Mouse (Mus musculus) layer of hippocampus, adult 8-10 months (tissue): ENCODE data around the gene Sema6c. TPM values are rescaled to one million over a fixed set of nuclear protein-coding genes. Genes with fewer than 3 reads are reported as not detected.

Source experiments
- DNase-seq, 2 experiments: peaks; one replicate each; pipeline ENCODE4 v3.0.0; 2022; ENCODE audit warnings: low spot score in 2 of 2
- total RNA-seq, 4 experiments: library from RNA; stranded (reverse); gene quantifications; 2 replicates each; pipeline ENCODE4 v1.2.4; 2022

The Sema6c gene
- total RNA-seq, 4 experiments from 2014 or later = 27.1 to 36.4 (median 30.9) TPM

GRCm38 (mm10) chr3:95141952-95142616, 18.2 kb upstream of the Sema6c start, which contains the start of gene Tnfaip8l2:
Gene Tnfaip8l2 (minus strand): TSS chr3:95142360.
- no peak for DNase-seq

GRCm38 (mm10) chr3:95142617-95143011, 17.6 kb upstream of the Sema6c start:
- peak; percentile 70 to 89 for DNase-seq

GRCm38 (mm10) chr3:95147924-95148323, 12.3 kb upstream of the Sema6c start:
- no peak for DNase-seq

DNA sequence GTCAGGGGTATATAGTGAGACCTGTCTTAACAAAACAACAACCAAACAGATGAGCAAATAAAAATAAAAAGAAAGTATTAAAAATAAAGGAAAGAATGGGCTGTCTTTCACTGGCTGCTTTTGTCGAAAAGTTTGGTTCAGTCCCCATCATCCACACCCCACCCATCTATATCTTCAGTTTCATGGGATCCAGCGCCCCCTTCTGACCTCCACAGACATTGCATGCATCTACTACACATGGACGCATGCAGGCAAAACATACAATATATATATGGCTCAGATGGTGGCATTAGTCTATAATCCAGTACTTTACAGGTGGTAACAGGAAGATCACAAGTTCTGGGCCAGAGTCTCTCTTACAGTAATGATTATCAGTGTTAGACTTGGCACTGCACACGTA, 6.4 kb upstream of the Sema6c start:
- DNase-seq = no peak

- no peak for DNase-seq
These were observed 708 bp upstream of the Sema6c start for GRCm38 (mm10) chr3:95159511-95159986.

- no peak for DNase-seq
These were observed 839 bp downstream of the Sema6c start for GRCm38 (mm10) chr3:95161041-95161551.

DNA sequence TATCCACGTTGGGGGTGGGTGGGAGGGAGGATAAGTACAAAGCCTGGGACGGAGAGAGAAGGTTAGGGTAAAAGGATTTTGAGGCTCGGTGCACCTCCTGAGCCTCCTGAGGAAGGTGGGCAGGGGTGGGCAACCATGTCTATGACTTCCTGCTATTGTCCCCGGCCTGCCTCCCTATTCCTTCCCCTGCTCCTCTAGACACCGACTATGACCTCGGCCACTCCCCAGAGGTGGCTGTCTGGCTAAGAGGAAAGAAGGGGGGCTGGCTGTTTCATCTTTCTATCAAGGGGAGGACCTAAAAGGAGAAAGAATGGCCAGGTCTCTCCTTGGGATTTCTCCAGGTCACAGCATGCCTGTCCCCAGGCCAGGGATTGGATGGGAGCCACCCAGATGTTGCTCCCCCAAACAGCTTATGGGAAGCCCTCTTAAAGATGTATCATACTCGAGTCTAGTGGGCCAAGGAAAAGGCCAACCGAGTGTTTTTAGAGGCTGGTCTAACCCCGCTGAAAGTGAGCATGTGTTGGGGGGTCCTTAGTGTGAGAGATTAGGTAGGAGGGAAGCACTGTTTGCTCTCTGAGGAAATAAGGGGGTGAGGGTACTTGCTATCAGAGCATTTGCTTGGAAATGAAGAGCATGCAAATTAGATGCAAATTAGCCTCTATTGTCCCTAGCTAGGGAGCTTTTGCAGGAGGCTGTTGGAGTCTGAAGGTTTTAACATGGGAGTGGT, 1.5 kb downstream of the Sema6c start:
- no peak for DNase-seq

- no peak for DNase-seq
These were observed 2.0 kb downstream of the Sema6c start for GRCm38 (mm10) chr3:95162345-95162628.

DNA sequence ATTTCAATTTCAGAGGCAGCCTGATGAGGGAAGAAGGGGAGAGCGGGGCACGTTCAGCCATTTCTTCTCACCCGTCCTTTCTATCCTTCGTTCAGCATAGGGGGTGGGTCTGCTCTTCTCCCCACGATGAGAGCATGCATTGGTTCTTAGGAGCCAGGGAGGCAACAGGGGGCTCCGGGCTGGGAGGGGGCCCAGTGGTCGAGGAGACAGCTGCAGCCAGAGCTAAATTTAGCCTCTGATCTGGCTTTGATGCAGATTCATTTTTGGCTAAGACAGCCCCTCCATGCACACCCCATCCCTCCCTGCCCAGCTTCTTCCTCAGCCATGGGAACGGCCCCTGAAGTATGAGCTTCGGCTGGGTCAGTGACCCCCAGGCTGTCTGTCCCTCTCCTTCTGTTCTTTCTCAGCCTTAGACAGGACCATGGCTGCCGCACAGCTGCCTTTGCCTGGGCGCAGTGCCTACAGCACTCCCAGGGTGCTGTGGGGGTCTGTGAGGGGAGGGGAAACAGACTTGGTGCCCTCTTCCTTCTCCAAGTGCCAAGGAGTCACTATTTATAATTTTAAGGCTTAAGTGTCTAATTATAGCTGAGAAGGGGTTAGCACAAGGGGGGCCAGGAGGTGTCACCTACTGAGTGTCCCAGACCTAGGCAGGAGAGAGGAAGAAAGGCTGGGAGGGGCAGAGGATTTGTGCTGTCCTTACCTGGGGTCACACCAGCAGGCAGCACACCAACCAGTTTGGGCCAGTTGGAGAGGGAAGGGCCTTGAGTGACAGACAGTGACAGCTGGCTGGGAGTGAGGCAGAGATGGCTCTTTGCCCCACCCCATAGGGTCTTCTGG, 3.4 kb downstream of the Sema6c start:
- no peak for DNase-seq

DNA sequence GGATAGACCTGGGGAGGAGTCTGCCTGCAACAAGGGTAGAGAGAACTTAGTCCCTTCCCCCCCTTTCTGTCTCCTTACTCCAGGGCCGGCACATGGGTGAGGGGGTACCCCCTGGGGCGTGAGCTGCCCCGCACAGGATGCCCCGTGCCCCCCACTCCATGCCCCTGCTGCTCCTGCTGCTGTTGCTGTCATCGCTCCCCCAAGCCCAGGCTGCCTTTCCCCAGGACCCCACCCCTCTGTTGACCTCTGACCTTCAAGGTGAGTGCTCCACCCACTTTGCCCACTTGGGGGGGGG, 3.9 kb downstream of the Sema6c start:
- DNase-seq = no peak

- no peak for DNase-seq
These were observed 4.6 kb downstream of the Sema6c start for GRCm38 (mm10) chr3:95164840-95165239.

- DNase-seq = no peak
These were observed 9.7 kb downstream of the Sema6c start for GRCm38 (mm10) chr3:95169996-95170395.

DNA sequence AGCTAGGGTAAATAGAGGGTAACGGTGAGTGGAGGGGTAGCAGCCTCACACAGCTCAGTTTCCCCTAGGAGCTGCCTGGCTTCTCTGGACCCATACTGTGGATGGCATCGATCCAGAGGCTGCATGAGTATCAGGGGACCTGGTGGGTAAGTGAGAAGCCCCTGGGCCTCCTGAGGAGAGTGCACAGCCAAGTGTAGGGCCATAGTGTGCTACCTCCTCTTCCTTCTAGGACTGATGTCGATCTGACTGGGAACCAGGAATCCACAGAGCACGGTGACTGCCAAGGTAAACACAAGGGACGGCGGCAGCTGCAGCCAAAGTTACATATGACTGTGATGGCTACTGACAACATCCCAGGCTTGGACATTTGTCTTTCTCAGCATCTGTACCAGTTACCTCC, 10.8 kb downstream of the Sema6c start:
- no peak for DNase-seq

- DNase-seq = no peak
These were observed 12.4 kb downstream of the Sema6c start for GRCm38 (mm10) chr3:95172526-95173255.

DNA sequence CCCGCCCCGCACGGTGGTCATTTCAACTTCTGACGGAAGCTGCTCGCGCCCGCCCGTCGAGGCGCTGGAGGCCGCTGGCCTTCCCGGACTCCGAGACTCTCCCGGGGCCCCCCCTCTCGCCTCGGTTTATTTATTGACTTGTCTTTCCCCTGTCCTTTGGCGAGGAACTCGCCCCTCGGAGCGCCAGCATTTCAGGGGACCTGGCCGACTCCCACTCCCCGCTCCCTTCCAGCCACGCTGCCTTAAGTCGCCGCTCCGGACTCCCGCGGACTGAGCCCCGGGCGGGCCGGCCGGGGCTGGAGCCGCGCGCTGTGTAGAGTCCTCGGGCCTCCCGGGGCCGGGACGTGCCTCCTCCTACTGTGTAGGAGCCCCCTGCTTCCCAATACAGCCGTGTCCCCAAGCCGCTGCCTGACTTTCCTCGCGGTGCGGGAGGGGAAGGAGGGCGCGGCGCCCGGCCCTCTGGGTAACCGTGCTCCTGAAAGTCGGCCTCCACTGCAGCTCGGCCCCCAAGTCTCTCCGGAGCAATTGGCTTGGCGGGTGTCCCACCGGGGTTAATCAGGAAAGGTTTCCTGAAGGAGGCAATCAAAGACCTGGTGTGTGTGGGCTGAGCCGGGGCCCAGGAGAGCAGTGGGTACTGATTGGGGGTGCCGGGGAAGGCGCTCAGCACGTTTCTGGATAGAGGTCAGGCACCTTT, 13.1 kb downstream of the Sema6c start:
- no peak for DNase-seq

GRCm38 (mm10) chr3:95174011-95174592, 13.8 kb downstream of the Sema6c start:
- DNase-seq = peak; percentile 62 to 69

DNA sequence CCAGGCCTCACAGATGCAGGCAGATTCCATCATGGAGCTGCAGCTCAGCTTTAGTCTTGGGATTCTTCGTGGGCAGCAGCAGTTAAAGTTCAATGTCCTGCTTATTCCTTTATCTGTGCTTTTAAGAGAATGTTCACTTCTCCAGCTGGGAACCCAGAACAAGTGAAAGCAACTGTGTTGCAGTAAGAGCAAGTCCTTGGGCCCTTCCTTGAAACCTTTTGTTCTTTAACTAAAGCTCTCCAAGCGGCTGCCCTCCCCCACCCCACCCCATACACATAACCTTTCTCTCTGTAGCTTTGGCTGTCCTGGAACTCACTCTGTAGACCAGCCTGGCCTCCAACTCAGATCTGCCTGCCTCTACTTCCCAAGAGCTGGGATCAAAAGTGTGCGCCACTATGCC, 16.2 kb downstream of the Sema6c start:
- no peak for DNase-seq

- no peak for DNase-seq
These were observed 17.3 kb downstream of the Sema6c start for GRCm38 (mm10) chr3:95177583-95177982.

GRCm38 (mm10) chr3:95178948-95179347, 18.7 kb downstream of the Sema6c start:
- no peak for DNase-seq

DNA sequence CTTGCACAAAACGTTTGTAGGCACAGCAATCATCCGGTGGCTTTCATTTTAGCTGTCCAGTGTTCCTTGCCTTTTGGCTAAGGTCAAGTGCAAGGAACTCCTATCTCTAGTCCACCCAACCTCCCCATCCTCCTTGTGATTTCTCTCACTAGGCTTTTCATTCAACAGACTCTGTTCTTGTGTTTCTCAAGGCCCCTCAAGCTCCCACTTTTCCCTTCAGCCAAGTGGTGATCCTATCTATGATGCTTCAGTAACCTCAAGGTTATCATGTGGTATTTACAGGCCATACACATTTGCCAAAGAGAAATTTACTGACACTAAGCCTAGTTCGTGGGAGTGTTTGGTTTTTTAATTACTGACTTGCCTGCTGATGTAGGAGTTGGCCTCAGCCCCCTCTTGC, 19.6 kb downstream of the Sema6c start:
- no peak for DNase-seq

- DNase-seq = no peak
These were observed 21.6 kb downstream of the Sema6c start for GRCm38 (mm10) chr3:95181841-95182240.
